Mouse (Mus musculus) right cerebral cortex, adult 2 months (tissue): Measurements from ENCODE around the gene Atf7ip.
"Not testable (repeated sequence)": the region's sequence is repeated elsewhere in the genome, so short reads cannot be mapped to it uniquely, and the experiment has no call there.

Experiments
- DNase-seq, 2 experiments: peaks; one replicate each; pipeline ENCODE4 v3.0.0; 2021 to 2022; ENCODE audit warnings: low spot score in 2 of 2

Atf7ip gene

GRCm38 (mm10) chr6:136505867-136506266 lies at the start of gene Atf7ip:
Atf7ip (plus strand) TSS chr6:136506167.
- not testable (repeated sequence) for DNase-seq

GRCm38 (mm10) chr6:136456302-136456701 lies 49.7 kb upstream of the Atf7ip start:
- no peak for DNase-seq

- no peak for DNase-seq
These were observed 46.8 kb upstream of the Atf7ip start for GRCm38 (mm10) chr6:136459156-136459555.

- DNase-seq = no peak
These were observed 42.5 kb upstream of the Atf7ip start for GRCm38 (mm10) chr6:136463491-136463890.

GRCm38 (mm10) chr6:136464121-136464621 lies 41.8 kb upstream of the Atf7ip start:
- DNase-seq = peak in 1 of 2 experiments; percentile 18

GRCm38 (mm10) chr6:136465021-136465420 lies 40.9 kb upstream of the Atf7ip start:
- DNase-seq = no peak

- DNase-seq = peak; percentile 76 to 77
These were observed 40.0 kb upstream of the Atf7ip start for GRCm38 (mm10) chr6:136465959-136466381.

- DNase-seq = peak; percentile 84 to 85
These were observed 38.8 kb upstream of the Atf7ip start for GRCm38 (mm10) chr6:136466956-136467750.

GRCm38 (mm10) chr6:136467837-136468236 lies 38.1 kb upstream of the Atf7ip start:
- no peak for DNase-seq

GRCm38 (mm10) chr6:136468401-136468912 lies 37.5 kb upstream of the Atf7ip start:
- DNase-seq = peak; percentile 76 to 77

GRCm38 (mm10) chr6:136468974-136469792 lies 36.8 kb upstream of the Atf7ip start:
- DNase-seq = no peak

GRCm38 (mm10) chr6:136469807-136470206 lies 36.2 kb upstream of the Atf7ip start:
- no peak for DNase-seq

- peak; percentile 68 to 78 for DNase-seq
These were observed 35.4 kb upstream of the Atf7ip start for GRCm38 (mm10) chr6:136470321-136471230.

- DNase-seq = no peak
These were observed 34.4 kb upstream of the Atf7ip start for GRCm38 (mm10) chr6:136471601-136472000.

- DNase-seq = no peak
These were observed 33.2 kb upstream of the Atf7ip start for GRCm38 (mm10) chr6:136472779-136473178.

- DNase-seq = no peak
These were observed 32.4 kb upstream of the Atf7ip start for GRCm38 (mm10) chr6:136473472-136474129.

- DNase-seq = no peak
These were observed 30.7 kb upstream of the Atf7ip start for GRCm38 (mm10) chr6:136475171-136475860.

GRCm38 (mm10) chr6:136477878-136478277 lies 28.1 kb upstream of the Atf7ip start:
- DNase-seq = no peak

- no peak for DNase-seq
These were observed 22.4 kb upstream of the Atf7ip start for GRCm38 (mm10) chr6:136483531-136483930.

- no peak for DNase-seq
These were observed 21.9 kb upstream of the Atf7ip start for GRCm38 (mm10) chr6:136484093-136484492.
